Mouse (Mus musculus): ENCODE measurements at regions not wholly inside any gene's neighbourhood (a gene's known extent, or its start where the extent isn't known, plus 50 kb on each side); places are given as distances from the start of the nearest gene placed in this dataset.

GRCm38 (mm10) chr7:71782496-71782895 lies 431.2 kb upstream of the Gm10295 start:
- H3K4me2 ChIP-seq, result no peak overlapping the region
- ATAC-seq (ENCODE audit: low FRiP score), result no peak
- no peaks in the 10 kb centered on the region for H3K4me1 ChIP-seq (replicated peaks)
- H3K9me3 ChIP-seq, result no peaks in the 10 kb centered on the region
- WGBS, result 88% methylated on average over 4 of the region's 4 CpGs
- no peak overlapping the region for H3K27ac ChIP-seq
- H3K4me3 ChIP-seq, result no peak overlapping the region
- no peaks in the 10 kb centered on the region for H3K36me3 ChIP-seq
- H3K27me3 ChIP-seq, result no peaks in the 10 kb centered on the region
- H3K9ac ChIP-seq, result no peak overlapping the region

GRCm38 (mm10) chr7:71749886-71750285 lies 398.6 kb upstream of the Gm10295 start:
- peaks cover 6% of the 10 kb centered on the region; the same call in 1 of the 2 replicates for H3K4me1 ChIP-seq (replicated peaks)
- 78% methylated on average over 5 of the region's 5 CpGs for WGBS
- no peaks in the 10 kb centered on the region for H3K36me3 ChIP-seq
- no peak overlapping the region for H3K9ac ChIP-seq
- no peaks in the 10 kb centered on the region for H3K27me3 ChIP-seq
- no peak for ATAC-seq (ENCODE audit: low FRiP score)
- no peak overlapping the region for H3K27ac ChIP-seq
- no peak overlapping the region for H3K4me3 ChIP-seq
- no peak overlapping the region for H3K4me2 ChIP-seq
- no peaks in the 10 kb centered on the region for H3K9me3 ChIP-seq

DNA sequence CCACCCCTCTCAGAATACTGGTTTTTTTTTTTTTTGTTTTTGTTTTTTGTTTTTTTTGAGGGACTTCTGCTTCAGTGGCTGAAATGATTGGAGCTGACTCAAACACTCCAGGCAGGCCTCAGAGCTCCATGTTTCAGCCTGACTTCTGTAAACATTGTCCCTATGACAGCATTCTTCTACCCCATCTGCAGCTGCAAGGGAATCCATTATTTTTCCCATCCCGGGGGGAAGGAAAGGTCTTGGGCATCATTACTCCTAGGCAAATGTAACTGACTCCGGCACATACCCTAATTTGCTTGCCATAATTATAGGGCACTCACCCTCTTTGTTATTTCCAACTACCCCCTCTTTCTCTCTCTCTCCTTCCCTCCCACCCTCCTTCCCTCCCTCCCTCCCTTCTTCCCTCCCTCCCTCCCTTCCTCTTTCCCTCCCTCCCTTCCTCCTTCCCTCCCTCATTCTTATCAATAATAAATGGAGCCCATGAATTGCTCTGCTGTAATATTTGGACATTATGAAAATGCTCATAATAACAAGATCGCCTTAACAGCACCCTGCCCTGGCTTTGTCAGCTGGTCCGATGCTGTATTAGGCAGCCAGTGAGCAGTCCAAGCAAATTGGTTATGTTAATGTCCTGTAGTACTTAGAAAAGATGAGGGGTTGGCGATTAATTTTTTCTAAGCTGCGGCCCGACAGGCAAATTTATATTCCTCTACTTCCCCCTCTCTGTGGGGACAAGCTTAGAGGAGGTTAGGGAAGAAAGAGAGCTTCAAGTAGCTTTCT lies 395.0 kb upstream of the Gm10295 start:
- no peak overlapping the region for H3K4me3 ChIP-seq
- no peaks in the 10 kb centered on the region for H3K27me3 ChIP-seq
- H3K4me2 ChIP-seq, result no peak overlapping the region
- no peak overlapping the region for H3K9ac ChIP-seq
- ATAC-seq (ENCODE audit: low FRiP score), result peak; percentile 39; the same call in 1 of the 2 replicates
- no peaks in the 10 kb centered on the region for H3K36me3 ChIP-seq
- H3K9me3 ChIP-seq, result no peaks in the 10 kb centered on the region
- peaks cover 6% of the 10 kb centered on the region; the same call in 1 of the 2 replicates for H3K4me1 ChIP-seq (replicated peaks)
- peak overlapping the region; percentile 23; the same call in 1 of the 2 replicates for H3K27ac ChIP-seq
- WGBS, result 54% methylated on average over 7 of the region's 7 CpGs

DNA sequence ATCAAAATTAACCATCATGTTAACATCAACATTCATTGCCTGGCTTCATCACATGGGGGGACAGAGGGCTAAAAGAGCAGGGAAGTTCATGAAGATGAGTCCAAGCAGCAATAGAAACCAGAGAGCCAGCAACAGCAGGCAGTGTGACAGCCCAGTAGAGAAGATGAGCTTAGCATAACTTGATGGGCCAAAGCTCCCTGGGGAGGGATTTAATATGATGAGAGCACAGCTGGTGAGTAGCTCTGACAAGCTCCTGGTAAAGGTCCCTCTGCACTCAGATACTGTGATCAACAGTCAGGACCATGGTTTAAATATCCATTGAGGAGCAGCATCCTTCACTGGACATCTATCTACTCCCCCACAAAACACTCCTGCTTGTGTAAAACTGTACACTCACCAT lies 377.2 kb upstream of the Gm10295 start:
- Histone ChIP-seq H3K9me3 (no peaks in the 10 kb centered on the region), H3K36me3 (no peaks in the 10 kb centered on the region), H3K4me1 (replicated peaks) (no peaks in the 10 kb centered on the region), H3K4me3 (no peak overlapping the region), H3K27me3 (no peaks in the 10 kb centered on the region), H3K27ac (no peak overlapping the region), H3K4me2 (no peak overlapping the region), H3K9ac (no peak overlapping the region)
- ATAC-seq (ENCODE audit: low FRiP score), result no peak

- H3K4me2 ChIP-seq, result no peak overlapping the region
- H3K9ac ChIP-seq, result no peak overlapping the region
- 0 out of 2 replicates have a peak, but pooled peaks cover 5% of the 10 kb centered on the region for H3K27me3 ChIP-seq
- H3K36me3 ChIP-seq, result no peaks in the 10 kb centered on the region
- H3K9me3 ChIP-seq, result no peaks in the 10 kb centered on the region
- 84% methylated on average over 4 of the region's 4 CpGs for WGBS
- ATAC-seq (ENCODE audit: low FRiP score), result no peak
- H3K4me1 ChIP-seq (replicated peaks), result peaks cover 13% of the 10 kb centered on the region
- no peak overlapping the region for H3K4me3 ChIP-seq
- H3K27ac ChIP-seq, result no peak overlapping the region
Measured at GRCm38 (mm10) chr7:71708209-71708608, 356.9 kb upstream of the Gm10295 start.

DNA sequence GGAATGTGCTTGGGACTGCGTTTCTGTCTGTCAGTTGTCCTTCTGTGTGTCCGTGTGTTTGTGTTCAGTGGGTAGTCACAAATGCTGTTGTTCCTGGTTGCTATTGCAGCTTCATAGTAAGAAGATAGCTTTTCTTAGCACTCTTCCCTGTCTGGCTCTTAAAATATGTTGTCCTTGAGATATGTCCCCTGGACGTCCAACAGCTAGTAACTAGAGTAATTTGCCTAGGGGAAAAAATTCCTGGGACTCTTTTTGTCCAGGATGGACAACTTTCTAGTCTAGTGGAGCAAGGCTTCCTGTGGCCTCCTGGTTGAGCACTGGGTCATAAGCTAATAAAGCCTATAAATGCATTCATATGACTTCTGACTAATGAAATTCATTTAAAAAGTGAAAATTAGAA lies 354.9 kb upstream of the Gm10295 start:
- no peaks in the 10 kb centered on the region for H3K36me3 ChIP-seq
- no peak overlapping the region for H3K4me3 ChIP-seq
- 0 out of 2 replicates have a peak overlapping the region, but pooled peaks have one; percentile 88 for H3K9ac ChIP-seq
- ATAC-seq (ENCODE audit: low FRiP score), result no peak
- H3K27me3 ChIP-seq, result 0 out of 2 replicates have a peak, but pooled peaks cover 5% of the 10 kb centered on the region
- WGBS, result 46% methylated on average over 3 of the region's 3 CpGs
- peaks cover 13% of the 10 kb centered on the region for H3K4me1 ChIP-seq (replicated peaks)
- H3K9me3 ChIP-seq, result no peaks in the 10 kb centered on the region
- H3K27ac ChIP-seq, result peak overlapping the region; percentile 80
- H3K4me2 ChIP-seq, result peak overlapping the region; percentile 86; the same call in 1 of the 2 replicates

- Histone ChIP-seq H3K4me1 (replicated peaks) (peaks cover 13% of the 10 kb centered on the region), H3K9me3 (no peaks in the 10 kb centered on the region), H3K27me3 (0 out of 2 replicates have a peak, but pooled peaks cover 5% of the 10 kb centered on the region), H3K9ac (peak overlapping the region; percentile 88), H3K27ac (peak overlapping the region; percentile 80), H3K4me2 (peak overlapping the region; percentile 86), H3K36me3 (no peaks in the 10 kb centered on the region), H3K4me3 (peak overlapping the region; percentile 59)
- 1% methylated on average over 56 of the region's 59 CpGs for WGBS
- ATAC-seq (ENCODE audit: low FRiP score), result peak; percentile 90
Measured at GRCm38 (mm10) chr7:71705426-71706050, 354.3 kb upstream of the Gm10295 start.

- 62% methylated on average over 4 of the region's 4 CpGs for WGBS
- H3K9ac ChIP-seq, result peak overlapping the region; percentile 88; the same call in 1 of the 2 replicates
- no peaks in the 10 kb centered on the region for H3K9me3 ChIP-seq
- H3K4me1 ChIP-seq (replicated peaks), result peaks cover 13% of the 10 kb centered on the region
- H3K36me3 ChIP-seq, result no peaks in the 10 kb centered on the region
- 0 out of 2 replicates have a peak, but pooled peaks cover 5% of the 10 kb centered on the region for H3K27me3 ChIP-seq
- H3K4me3 ChIP-seq, result peak overlapping the region; percentile 59
- H3K27ac ChIP-seq, result peak overlapping the region; percentile 80; the same call in 1 of the 2 replicates
- H3K4me2 ChIP-seq, result peak overlapping the region; percentile 86
- ATAC-seq (ENCODE audit: low FRiP score), result no peak
Measured at GRCm38 (mm10) chr7:71704661-71705240, 353.5 kb upstream of the Gm10295 start.

Measured in hindbrain, embryonic 13.5 days (tissue).